Mouse (Mus musculus) forebrain, embryonic 15.5 days (tissue): ENCODE results near the gene Sox5. TPM values are rescaled to one million over a fixed set of nuclear protein-coding genes. Genes with fewer than 3 reads are reported as not detected.

Source experiments
- ATAC-seq: fragments of 200-750 bp; cut with Nextera tagmentation; replicated peaks from 2 replicates; pipeline ENCODE4 v1.8.0; 2017; ENCODE audit warnings: mild to moderate bottlenecking, moderate TSS enrichment, moderate library complexity
- H3K27ac ChIP-seq: fragments of 300-500 bp; sonication (generic); replicated peaks from 2 replicates; pipeline ENCODE4 v1.5.1; 2015; ENCODE audit warnings: mild to moderate bottlenecking, inconsistent platforms
- H3K27me3 ChIP-seq: fragments of 300-500 bp; sonication (generic); 2 replicates; pipeline ENCODE4 v1.6.1; 2015; ENCODE audit warnings: inconsistent platforms
- H3K36me3 ChIP-seq: fragments of 300-500 bp; sonication (generic); 2 replicates; pipeline ENCODE4 v1.6.1; 2015; ENCODE audit warnings: mild to moderate bottlenecking, inconsistent platforms
- H3K4me1 ChIP-seq: fragments of 300-500 bp; sonication (generic); 2 replicates; pipeline ENCODE4 v1.6.1; 2015; ENCODE audit warnings: inconsistent platforms
- H3K4me2 ChIP-seq: fragments of 300-500 bp; sonication (generic); replicated peaks from 2 replicates; pipeline ENCODE4 v1.6.1; 2015; ENCODE audit warnings: mild to moderate bottlenecking, inconsistent platforms
- H3K4me3 ChIP-seq: fragments of 300-500 bp; sonication (generic); 2 replicates; pipeline ENCODE4 v1.5.1; 2015; ENCODE audit warnings: mild to moderate bottlenecking, inconsistent platforms
- H3K9ac ChIP-seq: fragments of 300-500 bp; sonication (generic); replicated peaks from 2 replicates; pipeline ENCODE4 v1.6.1; 2015; ENCODE audit warnings: mild to moderate bottlenecking, inconsistent platforms
- H3K9me3 ChIP-seq: fragments of 300-500 bp; sonication (generic); 2 replicates; pipeline ENCODE4 v1.6.1; 2016; ENCODE audit warnings: inconsistent platforms
- whole genome bisulfite sequencing: fragments of 180-500 bp; shearing (Covaris S2); methylation state at CpG from one replicate; pipeline ENCODE4 v1.1.7; 2015; ENCODE audit warnings: mixed read lengths; 5-methylcytosine and 5-hydroxymethylcytosine counted together
- polyA plus RNA-seq: library from polyadenylated mRNA; unstranded; fragments of >200 nt; fragmentation: Nextera tagmentation; extraction: Ambion mirVana; gene quantifications from 2 replicates; pipeline ENCODE4 v1.2.1, GENCODE M21; 2015

Gene Sox5
- polyA plus RNA-seq, 1 experiment from 2014 or later = 239 TPM

DNA sequence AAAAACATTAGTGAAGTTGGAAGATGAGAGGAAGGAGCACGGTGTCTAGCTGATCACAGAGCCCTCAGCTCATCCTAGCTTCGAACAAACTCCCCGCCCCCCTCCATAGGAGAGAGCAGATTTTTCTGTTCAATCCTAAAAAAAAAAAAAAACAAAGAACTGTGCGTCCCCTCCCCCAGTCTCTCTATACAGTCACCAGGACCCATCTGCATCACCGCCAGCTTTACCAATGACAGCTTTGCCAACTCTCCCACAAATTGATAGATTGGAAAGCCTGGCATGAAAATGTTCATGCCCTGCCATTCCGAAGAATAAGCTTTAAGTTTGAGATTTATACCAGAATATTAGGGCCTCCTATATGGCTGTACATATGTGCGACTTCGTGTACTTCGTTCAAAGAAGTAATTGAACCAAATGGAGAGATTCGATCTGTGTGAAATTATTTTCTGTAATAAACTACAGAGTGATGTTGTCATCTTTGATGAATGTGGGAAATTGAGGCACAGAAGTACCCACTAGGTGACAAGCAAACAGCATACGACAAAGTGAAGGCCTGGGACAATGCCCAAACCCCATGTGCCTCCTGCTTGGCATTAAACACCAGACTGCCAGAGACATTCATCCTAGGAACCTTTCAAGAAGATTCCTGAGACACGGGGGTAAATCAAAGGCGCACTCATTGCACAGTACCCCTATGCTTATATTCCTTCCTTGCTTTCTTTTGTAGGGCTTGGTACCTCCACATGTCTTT lies 459.3 kb downstream of the Sox5 start:
- Histone ChIP-seq H3K27me3 (no peaks in the 10 kb centered on the region), H3K4me2 (no peak overlapping the region), H3K9me3 (no peaks in the 10 kb centered on the region), H3K4me1 (no peaks in the 10 kb centered on the region), H3K27ac (peak overlapping the region; percentile 31), H3K4me3 (no peak overlapping the region), H3K36me3 (no peaks in the 10 kb centered on the region), H3K9ac (no peak overlapping the region)
- 77% methylated on average over 13 of the region's 13 CpGs for WGBS
- peak; percentile 41; the same call in 1 of the 2 replicates for ATAC-seq

GRCm38 (mm10) chr6:144320327-144320726 lies 461.4 kb downstream of the Sox5 start:
- Histone ChIP-seq H3K4me2 (no peak overlapping the region), H3K4me3 (no peak overlapping the region), H3K36me3 (no peaks in the 10 kb centered on the region), H3K9ac (no peak overlapping the region), H3K9me3 (no peaks in the 10 kb centered on the region), H3K4me1 (no peaks in the 10 kb centered on the region), H3K27me3 (no peaks in the 10 kb centered on the region), H3K27ac (no peak overlapping the region)
- ATAC-seq = no peak

GRCm38 (mm10) chr6:144319717-144320116 lies 462.1 kb downstream of the Sox5 start:
- Histone ChIP-seq H3K4me3 (no peak overlapping the region), H3K9me3 (no peaks in the 10 kb centered on the region), H3K36me3 (no peaks in the 10 kb centered on the region), H3K27me3 (no peaks in the 10 kb centered on the region), H3K4me1 (no peaks in the 10 kb centered on the region), H3K9ac (no peak overlapping the region), H3K27ac (no peak overlapping the region), H3K4me2 (no peak overlapping the region)
- WGBS = 70% methylated on average over 6 of the region's 6 CpGs
- no peak for ATAC-seq

DNA sequence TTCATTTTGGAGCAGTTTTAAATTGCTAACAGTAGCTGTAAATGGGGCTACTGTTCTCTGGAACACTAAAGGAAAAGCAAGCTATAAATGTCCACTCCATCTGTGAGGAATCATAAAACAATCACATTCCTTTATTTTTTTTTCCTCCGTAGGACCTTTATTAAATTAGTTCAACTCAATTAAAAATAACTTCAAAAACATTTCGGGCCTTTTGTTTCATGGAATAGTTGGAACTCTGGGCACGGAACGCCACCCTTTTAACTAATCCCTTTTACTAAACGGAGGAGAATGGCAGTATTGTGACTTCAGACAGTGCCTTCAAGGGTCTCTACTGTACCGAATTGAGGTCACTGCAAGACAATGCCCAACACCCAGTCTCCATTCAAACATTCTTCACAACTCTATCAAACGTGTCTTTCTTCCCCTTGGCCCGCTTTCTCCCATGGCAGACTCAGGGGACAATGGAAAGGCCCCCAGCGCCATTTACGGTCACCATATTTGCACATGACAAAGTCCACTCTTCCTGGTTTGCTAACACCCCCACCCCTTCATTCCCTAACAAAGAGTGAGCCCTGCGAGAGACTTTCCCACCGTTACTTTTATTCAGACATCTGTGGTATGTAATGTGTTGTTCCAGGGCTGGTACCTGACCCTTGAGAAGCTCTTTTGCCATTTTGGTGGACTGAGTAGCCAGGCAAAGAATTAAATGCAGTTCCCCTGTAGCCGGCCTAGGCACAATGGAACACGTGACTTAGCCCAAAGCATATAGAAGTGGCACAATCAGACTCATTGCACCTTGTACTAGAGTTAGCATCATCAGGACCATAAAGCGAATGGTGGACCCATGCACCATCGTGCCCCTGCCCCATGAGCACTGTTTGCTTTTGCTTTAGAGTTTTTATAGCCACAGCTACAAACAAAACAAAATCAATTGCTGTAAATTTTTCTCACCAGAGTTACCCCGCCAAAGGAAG lies 468.7 kb downstream of the Sox5 start:
- no peak overlapping the region for H3K4me2 ChIP-seq
- WGBS = 19% methylated on average over 17 of the region's 17 CpGs
- ATAC-seq = peak; percentile 79

DNA sequence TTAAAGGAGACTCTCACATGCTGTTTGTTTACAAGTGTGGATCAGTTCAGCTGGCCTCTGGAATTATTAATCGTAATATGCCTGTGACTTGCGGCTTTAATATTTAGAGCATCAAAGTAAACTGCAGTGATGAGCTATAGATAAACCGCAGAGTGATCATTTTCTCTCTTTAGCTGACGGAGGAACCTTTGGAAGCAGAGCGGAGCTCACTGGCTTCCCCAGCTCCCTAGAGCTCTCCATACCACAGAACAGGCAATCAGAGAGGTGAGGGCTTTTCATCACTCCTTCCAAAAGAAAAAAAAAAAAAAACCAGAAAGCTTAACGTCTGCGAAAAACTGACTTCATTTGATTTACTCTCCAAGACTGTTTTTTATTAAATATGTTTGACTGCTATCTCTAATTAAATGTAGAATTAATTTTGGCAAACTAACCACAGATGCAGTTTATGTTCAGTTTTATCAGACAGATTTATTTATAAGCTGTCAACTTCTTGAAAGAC lies 469.4 kb downstream of the Sox5 start:
- Histone ChIP-seq H3K9ac (no peak overlapping the region), H3K4me2 (no peak overlapping the region), H3K4me1 (peaks cover 18% of the 10 kb centered on the region), H3K4me3 (no peak overlapping the region), H3K9me3 (no peaks in the 10 kb centered on the region), H3K36me3 (no peaks in the 10 kb centered on the region), H3K27ac (peak overlapping the region; percentile 70), H3K27me3 (no peaks in the 10 kb centered on the region)
- no peak; the same call in 1 of the 2 replicates for ATAC-seq
- WGBS = 34% methylated on average over 7 of the region's 7 CpGs

More for the DNA sequence above, 468.7 kb downstream of the Sox5 start:
- no peak overlapping the region for H3K4me3 ChIP-seq
- no peaks in the 10 kb centered on the region for H3K36me3 ChIP-seq
- no peaks in the 10 kb centered on the region for H3K27me3 ChIP-seq
- peak overlapping the region; percentile 70 for H3K27ac ChIP-seq
- no peaks in the 10 kb centered on the region for H3K9me3 ChIP-seq
- H3K4me1 ChIP-seq = peaks cover 18% of the 10 kb centered on the region
- H3K9ac ChIP-seq = no peak overlapping the region

GRCm38 (mm10) chr6:144311754-144312153 lies 470.0 kb downstream of the Sox5 start:
- no peak overlapping the region for H3K9ac ChIP-seq
- H3K36me3 ChIP-seq = no peaks in the 10 kb centered on the region
- H3K27ac ChIP-seq = peak overlapping the region; percentile 70
- WGBS = 44% methylated on average over 4 of the region's 4 CpGs
- H3K27me3 ChIP-seq = no peaks in the 10 kb centered on the region
- no peak overlapping the region for H3K4me2 ChIP-seq
- H3K4me1 ChIP-seq = peaks cover 23% of the 10 kb centered on the region
- H3K4me3 ChIP-seq = no peak overlapping the region
- H3K9me3 ChIP-seq = no peaks in the 10 kb centered on the region
- no peak for ATAC-seq

DNA sequence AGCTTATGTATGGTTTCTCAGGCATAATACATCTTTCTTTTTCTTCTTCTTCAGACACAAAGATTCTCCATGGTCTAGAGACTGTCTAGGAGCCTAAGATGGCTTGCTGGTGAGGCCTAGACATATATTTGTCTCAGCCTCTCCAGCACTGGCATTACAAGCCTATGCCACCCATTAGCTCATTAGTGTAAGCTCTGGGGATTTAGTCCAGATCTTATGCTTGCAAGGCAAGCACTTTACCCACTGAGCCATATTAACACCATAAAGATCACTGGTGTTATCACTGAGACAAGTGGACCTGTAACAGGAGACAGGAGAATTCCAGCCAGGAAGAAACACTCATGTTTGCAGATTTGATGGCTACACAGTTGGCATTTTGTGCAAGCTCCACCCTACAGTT lies 472.6 kb downstream of the Sox5 start:
- Histone ChIP-seq H3K4me1 (peaks cover 28% of the 10 kb centered on the region), H3K27ac (0 out of 2 replicates have a peak overlapping the region, but pooled peaks have one; percentile 4), H3K36me3 (no peaks in the 10 kb centered on the region), H3K4me3 (no peak overlapping the region), H3K27me3 (no peaks in the 10 kb centered on the region), H3K4me2 (no peak overlapping the region), H3K9me3 (no peaks in the 10 kb centered on the region), H3K9ac (no peak overlapping the region)
- no peak for ATAC-seq

DNA sequence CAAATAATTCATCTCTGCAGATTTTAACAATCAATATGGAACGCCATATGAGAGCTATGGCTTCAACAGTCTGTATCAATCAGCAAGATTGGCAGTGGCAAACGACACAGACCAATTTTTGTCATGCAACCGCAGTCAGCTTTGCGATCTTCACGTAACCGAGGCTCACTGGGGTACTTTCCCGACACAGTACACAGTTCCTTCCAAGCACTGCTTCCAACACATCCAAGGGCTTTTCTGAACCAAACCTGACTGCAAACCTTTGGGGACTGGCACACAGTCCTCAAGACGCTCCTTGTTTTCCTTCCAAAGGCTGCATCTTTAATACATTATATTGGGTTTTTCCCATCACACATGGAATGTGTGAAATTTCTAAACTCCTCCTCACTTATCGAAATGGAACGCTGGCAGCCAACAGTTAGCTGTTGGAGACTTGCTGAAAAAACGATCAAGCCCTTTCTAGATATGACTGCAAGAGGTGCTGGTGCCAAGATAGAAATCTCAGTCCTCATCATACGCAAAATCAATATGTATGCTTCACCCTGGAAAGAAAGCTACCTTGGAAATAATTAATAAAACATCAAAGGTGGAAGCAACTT lies 474.1 kb downstream of the Sox5 start:
- no peak overlapping the region for H3K4me2 ChIP-seq
- H3K4me1 ChIP-seq = peaks cover 17% of the 10 kb centered on the region
- peak overlapping the region; percentile 49; the same call in 1 of the 2 replicates for H3K27ac ChIP-seq
- peak; percentile 72 for ATAC-seq
- H3K9me3 ChIP-seq = no peaks in the 10 kb centered on the region
- no peaks in the 10 kb centered on the region for H3K36me3 ChIP-seq
- H3K27me3 ChIP-seq = no peaks in the 10 kb centered on the region
- WGBS = 76% methylated on average over 12 of the region's 12 CpGs
- no peak overlapping the region for H3K4me3 ChIP-seq
- H3K9ac ChIP-seq = no peak overlapping the region

DNA sequence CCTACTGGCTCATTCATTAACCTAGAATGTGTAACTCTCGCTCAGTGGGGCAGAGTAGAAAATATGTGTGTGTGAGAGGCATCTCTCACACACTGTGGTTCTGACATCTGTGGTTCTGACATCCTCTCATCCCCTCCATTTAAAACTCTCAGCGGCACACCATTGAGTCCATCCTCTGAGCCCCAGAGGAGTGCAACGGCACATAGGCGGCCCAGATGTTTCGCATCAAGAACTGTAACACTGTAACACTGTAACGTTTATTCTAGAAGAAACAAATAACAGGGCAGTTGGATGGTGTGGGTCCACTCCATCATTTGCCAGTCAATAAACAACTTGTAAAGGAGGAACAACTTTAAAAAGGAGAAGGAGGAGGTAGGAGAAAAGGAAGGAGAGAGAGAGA lies 479.0 kb downstream of the Sox5 start:
- H3K9me3 ChIP-seq = no peaks in the 10 kb centered on the region
- H3K36me3 ChIP-seq = no peaks in the 10 kb centered on the region
- no peak overlapping the region for H3K4me2 ChIP-seq
- H3K9ac ChIP-seq = no peak overlapping the region
- no peak overlapping the region for H3K27ac ChIP-seq
- WGBS = 93% methylated on average over 6 of the region's 6 CpGs
- no peak for ATAC-seq
- H3K27me3 ChIP-seq = no peaks in the 10 kb centered on the region
- H3K4me1 ChIP-seq = peaks cover 24% of the 10 kb centered on the region
- H3K4me3 ChIP-seq = no peak overlapping the region

GRCm38 (mm10) chr6:144301082-144301481 lies 480.7 kb downstream of the Sox5 start:
- no peak overlapping the region for H3K4me3 ChIP-seq
- ATAC-seq = peak; percentile 71
- H3K27me3 ChIP-seq = no peaks in the 10 kb centered on the region
- no peaks in the 10 kb centered on the region for H3K36me3 ChIP-seq
- no peak overlapping the region for H3K27ac ChIP-seq
- H3K9me3 ChIP-seq = no peaks in the 10 kb centered on the region
- 20% methylated on average over 4 of the region's 4 CpGs for WGBS
- no peak overlapping the region for H3K4me2 ChIP-seq
- no peak overlapping the region for H3K9ac ChIP-seq
- peaks cover 14% of the 10 kb centered on the region; the same call in 1 of the 2 replicates for H3K4me1 ChIP-seq

GRCm38 (mm10) chr6:144299503-144299858 lies 482.3 kb downstream of the Sox5 start:
- 0 out of 2 replicates have a peak, but pooled peaks cover 2% of the 10 kb centered on the region for H3K36me3 ChIP-seq

More at GRCm38 (mm10) chr6:144299503-144299858, 482.3 kb downstream of the Sox5 start:
- no peak for ATAC-seq
- H3K27ac ChIP-seq = peak overlapping the region; percentile 27
- no peak overlapping the region for H3K4me2 ChIP-seq
- H3K9ac ChIP-seq = no peak overlapping the region
- H3K27me3 ChIP-seq = no peaks in the 10 kb centered on the region
- H3K9me3 ChIP-seq = peaks cover 7% of the 10 kb centered on the region; the same call in 1 of the 2 replicates
- peaks cover 14% of the 10 kb centered on the region; the same call in 1 of the 2 replicates for H3K4me1 ChIP-seq
- no peak overlapping the region for H3K4me3 ChIP-seq
- WGBS = 82% methylated on average over 7 of the region's 7 CpGs
